Mouse (Mus musculus): ENCODE results near the gene Ipo13. TPM values are rescaled to one million over a fixed set of nuclear protein-coding genes. Genes with fewer than 3 reads are reported as not detected.
A peak's percentile ranks its signal among the peaks of the same experiment; 100 is the strongest.

Ipo13 gene
- 76.5 and 77.1 TPM in 2 replicates for polyA plus RNA-seq (2015; fragmentation: Nextera tagmentation; extraction: Ambion mirVana)

GRCm38 (mm10) chr4:117914591-117915442, at the start of gene Ipo13:
TSS of gene Ipo13 (minus strand) at chr4:117914999.
- peak within 1 kb of the TSS; percentile 88 for H3K27ac ChIP-seq
- H3K4me2 ChIP-seq = peak within 1 kb of the TSS; percentile 99
- peak; percentile 96 for ATAC-seq (replicated peaks)
- peak within 1 kb of the TSS; percentile 87 for H3K9ac ChIP-seq
- H3K36me3 ChIP-seq (replicated peaks) = no peaks in the 10 kb centered on the region
- H3K9me3 ChIP-seq = no peaks in the 10 kb centered on the region
- peaks cover 51% of the 10 kb centered on the region for H3K4me1 ChIP-seq
- no peaks in the 10 kb centered on the region for H3K27me3 ChIP-seq (replicated peaks)
- peak within 1 kb of the TSS; percentile 91 for H3K4me3 ChIP-seq
- under 1% methylated on average over 61 of the region's 61 CpGs for WGBS

- 61% methylated on average over 4 of the region's 4 CpGs for WGBS
- H3K4me1 ChIP-seq = no peaks in the 10 kb centered on the region
- H3K4me3 ChIP-seq = no peak overlapping the region
- no peaks in the 10 kb centered on the region for H3K27me3 ChIP-seq (replicated peaks)
- H3K36me3 ChIP-seq (replicated peaks) = no peaks in the 10 kb centered on the region
- no peak overlapping the region for H3K27ac ChIP-seq
- H3K4me2 ChIP-seq = no peak overlapping the region
- no peak for ATAC-seq (replicated peaks)
- H3K9me3 ChIP-seq = no peaks in the 10 kb centered on the region
- no peak overlapping the region for H3K9ac ChIP-seq
Observed at GRCm38 (mm10) chr4:117957492-117957891, 42.7 kb upstream of the Ipo13 start.

- 0 out of 2 replicates have a peak, but pooled peaks cover 6% of the 10 kb centered on the region for H3K4me1 ChIP-seq
- no peak for ATAC-seq (replicated peaks)
- no peaks in the 10 kb centered on the region for H3K27me3 ChIP-seq (replicated peaks)
- no peaks in the 10 kb centered on the region for H3K36me3 ChIP-seq (replicated peaks)
- no peaks in the 10 kb centered on the region for H3K9me3 ChIP-seq
- H3K4me3 ChIP-seq = no peak overlapping the region
- H3K9ac ChIP-seq = no peak overlapping the region
- no peak overlapping the region for H3K4me2 ChIP-seq
- 62% methylated on average over 7 of the region's 7 CpGs for WGBS
- H3K27ac ChIP-seq = no peak overlapping the region
Observed at GRCm38 (mm10) chr4:117947493-117947892, 32.7 kb upstream of the Ipo13 start.

- ATAC-seq (replicated peaks) = no peak
- H3K9ac ChIP-seq = no peak overlapping the region
- H3K4me1 ChIP-seq = 0 out of 2 replicates have a peak, but pooled peaks cover 6% of the 10 kb centered on the region
- H3K27ac ChIP-seq = no peak overlapping the region
- H3K36me3 ChIP-seq (replicated peaks) = no peaks in the 10 kb centered on the region
- WGBS = 92% methylated on average over 11 of the region's 11 CpGs
- no peak overlapping the region for H3K4me3 ChIP-seq
- H3K9me3 ChIP-seq = no peaks in the 10 kb centered on the region
- H3K27me3 ChIP-seq (replicated peaks) = no peaks in the 10 kb centered on the region
- H3K4me2 ChIP-seq = no peak overlapping the region
Observed at GRCm38 (mm10) chr4:117946639-117947305, 32.0 kb upstream of the Ipo13 start.

- Histone ChIP-seq H3K9ac (no peak overlapping the region), H3K27me3 (replicated peaks) (no peaks in the 10 kb centered on the region), H3K4me1 (0 out of 2 replicates have a peak, but pooled peaks cover 6% of the 10 kb centered on the region), H3K4me3 (no peak overlapping the region), H3K36me3 (replicated peaks) (no peaks in the 10 kb centered on the region), H3K27ac (no peak overlapping the region), H3K4me2 (no peak overlapping the region), H3K9me3 (no peaks in the 10 kb centered on the region)
- WGBS = 29% methylated on average over 5 of the region's 5 CpGs
- ATAC-seq (replicated peaks) = no peak
Observed at GRCm38 (mm10) chr4:117943317-117943716, 28.5 kb upstream of the Ipo13 start.

- Histone ChIP-seq H3K4me3 (no peak overlapping the region), H3K27ac (no peak overlapping the region), H3K9ac (no peak overlapping the region), H3K4me2 (no peak overlapping the region), H3K4me1 (no peaks in the 10 kb centered on the region), H3K27me3 (replicated peaks) (no peaks in the 10 kb centered on the region), H3K9me3 (no peaks in the 10 kb centered on the region), H3K36me3 (replicated peaks) (no peaks in the 10 kb centered on the region)
- no peak for ATAC-seq (replicated peaks)
- WGBS = 93% methylated on average over 5 of the region's 5 CpGs
Observed at GRCm38 (mm10) chr4:117936964-117937363, 22.2 kb upstream of the Ipo13 start.

GRCm38 (mm10) chr4:117934081-117934480, 19.3 kb upstream of the Ipo13 start:
- H3K4me3 ChIP-seq = no peak overlapping the region
- no peaks in the 10 kb centered on the region for H3K36me3 ChIP-seq (replicated peaks)
- WGBS = 90% methylated on average over 4 of the region's 4 CpGs
- peaks cover 15% of the 10 kb centered on the region for H3K27me3 ChIP-seq (replicated peaks)
- H3K4me2 ChIP-seq = no peak overlapping the region
- H3K27ac ChIP-seq = no peak overlapping the region
- H3K9ac ChIP-seq = no peak overlapping the region
- no peaks in the 10 kb centered on the region for H3K9me3 ChIP-seq
- no peak for ATAC-seq (replicated peaks)
- H3K4me1 ChIP-seq = peaks cover 7% of the 10 kb centered on the region

- Histone ChIP-seq H3K4me3 (no peak overlapping the region), H3K36me3 (replicated peaks) (no peaks in the 10 kb centered on the region), H3K9ac (no peak overlapping the region), H3K4me1 (peaks cover 16% of the 10 kb centered on the region), H3K27me3 (replicated peaks) (peaks cover 23% of the 10 kb centered on the region), H3K9me3 (no peaks in the 10 kb centered on the region), H3K27ac (no peak overlapping the region), H3K4me2 (no peak overlapping the region)
- WGBS = 84% methylated on average over 5 of the region's 5 CpGs
- ATAC-seq (replicated peaks) = no peak
Observed at GRCm38 (mm10) chr4:117933248-117933647, 18.4 kb upstream of the Ipo13 start.

- H3K9ac ChIP-seq = peak within 1 kb of the TSS; percentile 20; the same call in 1 of the 2 replicates
- WGBS = under 1% methylated on average over 33 of the region's 33 CpGs
- H3K9me3 ChIP-seq = no peaks in the 10 kb centered on the region
- H3K27me3 ChIP-seq (replicated peaks) = peaks cover 47% of the 10 kb centered on the region
- no peak within 1 kb of the TSS for H3K27ac ChIP-seq
- H3K4me3 ChIP-seq = peak within 1 kb of the TSS; percentile 23
- H3K4me2 ChIP-seq = peak within 1 kb of the TSS; percentile 48
- no peak for ATAC-seq (replicated peaks)
- H3K4me1 ChIP-seq = peaks cover 32% of the 10 kb centered on the region
- no peaks in the 10 kb centered on the region for H3K36me3 ChIP-seq (replicated peaks)
Observed at GRCm38 (mm10) chr4:117929391-117929881, 14.6 kb upstream of the Ipo13 start, which contains the start of gene Artn. TSS of gene Artn (minus strand) at chr4:117929763.

- peak; percentile 10; the same call in 1 of the 2 replicates for ATAC-seq (replicated peaks)
- peaks cover 49% of the 10 kb centered on the region for H3K27me3 ChIP-seq (replicated peaks)
- 2% methylated on average over 13 of the region's 13 CpGs for WGBS
- H3K4me2 ChIP-seq = peak overlapping the region; percentile 48
- peaks cover 32% of the 10 kb centered on the region for H3K4me1 ChIP-seq
- peak overlapping the region; percentile 23; the same call in 1 of the 2 replicates for H3K4me3 ChIP-seq
- no peak overlapping the region for H3K27ac ChIP-seq
- H3K9me3 ChIP-seq = no peaks in the 10 kb centered on the region
- H3K36me3 ChIP-seq (replicated peaks) = no peaks in the 10 kb centered on the region
- H3K9ac ChIP-seq = no peak overlapping the region
Observed at GRCm38 (mm10) chr4:117928699-117929241, 14.0 kb upstream of the Ipo13 start.

- Histone ChIP-seq H3K9ac (no peak overlapping the region), H3K4me2 (no peak overlapping the region), H3K9me3 (no peaks in the 10 kb centered on the region), H3K4me1 (peaks cover 32% of the 10 kb centered on the region), H3K27ac (no peak overlapping the region), H3K4me3 (no peak overlapping the region; the same call in 1 of the 2 replicates), H3K36me3 (replicated peaks) (no peaks in the 10 kb centered on the region), H3K27me3 (replicated peaks) (peaks cover 49% of the 10 kb centered on the region)
- WGBS = 7% methylated on average over 6 of the region's 6 CpGs
- 0 out of 2 replicates have a peak, but pooled peaks have one; percentile 19 for ATAC-seq (replicated peaks)
Observed at GRCm38 (mm10) chr4:117928234-117928633, 13.4 kb upstream of the Ipo13 start.

All from midbrain, embryonic 15.5 days (tissue).